Mouse (Mus musculus): ENCODE data around the gene Megf8. TPM values are rescaled to one million over a fixed set of nuclear protein-coding genes. Genes with fewer than 3 reads are reported as not detected.

Megf8 gene
- polyA plus RNA-seq, 1 experiment: 21.2 TPM

- WGBS: 30% methylated on average over 9 of the region's 9 CpGs
Measured at GRCm38 (mm10) chr7:25275555-25276298, 41.2 kb upstream of the Megf8 start.

GRCm38 (mm10) chr7:25277405-25277804 lies 39.6 kb upstream of the Megf8 start:
- no peaks in the 10 kb centered on the region for H3K27me3 ChIP-seq (ENCODE audit: control insufficient read depth, insufficient read depth, low read length)
- H3K36me3 ChIP-seq (ENCODE audit: control insufficient read depth, insufficient read depth, low read length): peaks cover 5% of the 10 kb centered on the region; the same call in 1 of the 2 replicates
- WGBS: 87% methylated on average over 4 of the region's 4 CpGs
- H3K4me3 ChIP-seq (ENCODE audit: low read depth, low read length): no peak overlapping the region
- no peak overlapping the region for H3K27ac ChIP-seq (ENCODE audit: insufficient read depth, low read depth, low read length)
- H3K4me1 ChIP-seq (ENCODE audit: control insufficient read depth, insufficient read depth, insufficient read length, low read length): peaks cover 41% of the 10 kb centered on the region
- TF ChIP-seq CTCF (IDR thresholded peaks at IDR 0.05; ENCODE audit: extremely low read depth, insufficient read length, insufficient replicate concordance, low read depth, low read length): no peak
- TF ChIP-seq POLR2A (IDR thresholded peaks at IDR 0.05; ENCODE audit: low read depth, low read length): no peak

More at GRCm38 (mm10) chr7:25275555-25276298, 41.2 kb upstream of the Megf8 start:
- Histone ChIP-seq H3K36me3 (ENCODE audit: control insufficient read depth, insufficient read depth, low read length) (peaks cover 17% of the 10 kb centered on the region), H3K4me1 (ENCODE audit: control insufficient read depth, insufficient read depth, insufficient read length, low read length) (peaks cover 34% of the 10 kb centered on the region), H3K4me3 (ENCODE audit: low read depth, low read length) (no peak overlapping the region), H3K27me3 (ENCODE audit: control insufficient read depth, insufficient read depth, low read length) (no peaks in the 10 kb centered on the region), H3K27ac (ENCODE audit: insufficient read depth, low read depth, low read length) (no peak overlapping the region)
- no peak for TF ChIP-seq CTCF (IDR thresholded peaks at IDR 0.05; ENCODE audit: extremely low read depth, insufficient read length, insufficient replicate concordance, low read depth, low read length)
- TF ChIP-seq POLR2A (IDR thresholded peaks at IDR 0.05; ENCODE audit: low read depth, low read length): no peak

GRCm38 (mm10) chr7:25277998-25278340 lies 39.0 kb upstream of the Megf8 start:
- Histone ChIP-seq H3K27ac (ENCODE audit: insufficient read depth, low read depth, low read length) (peak overlapping the region; percentile 4; the same call in 1 of the 2 replicates), H3K4me3 (ENCODE audit: low read depth, low read length) (no peak overlapping the region), H3K36me3 (ENCODE audit: control insufficient read depth, insufficient read depth, low read length) (peaks cover under 1% of the 10 kb centered on the region; the same call in 1 of the 2 replicates), H3K4me1 (ENCODE audit: control insufficient read depth, insufficient read depth, insufficient read length, low read length) (peaks cover 44% of the 10 kb centered on the region), H3K27me3 (ENCODE audit: control insufficient read depth, insufficient read depth, low read length) (no peaks in the 10 kb centered on the region)
- TF ChIP-seq CTCF (IDR thresholded peaks at IDR 0.05; ENCODE audit: extremely low read depth, insufficient read length, insufficient replicate concordance, low read depth, low read length) (no peak), POLR2A (IDR thresholded peaks at IDR 0.05; ENCODE audit: low read depth, low read length) (no peak)
- WGBS: 1% methylated on average over 4 of the region's 4 CpGs

- no peaks in the 10 kb centered on the region for H3K27me3 ChIP-seq (ENCODE audit: control insufficient read depth, insufficient read depth, low read length)
- H3K4me3 ChIP-seq (ENCODE audit: low read depth, low read length): peak overlapping the region; percentile 81
- no peaks in the 10 kb centered on the region for H3K36me3 ChIP-seq (ENCODE audit: control insufficient read depth, insufficient read depth, low read length)
- TF ChIP-seq POLR2A (IDR thresholded peaks at IDR 0.05; ENCODE audit: low read depth, low read length): no peak
- TF ChIP-seq CTCF (IDR thresholded peaks at IDR 0.05; ENCODE audit: extremely low read depth, insufficient read length, insufficient replicate concordance, low read depth, low read length): peak; percentile 34; the same call in 1 of the 2 replicates
- peaks cover 45% of the 10 kb centered on the region for H3K4me1 ChIP-seq (ENCODE audit: control insufficient read depth, insufficient read depth, insufficient read length, low read length)
- WGBS: under 1% methylated on average over 58 of the region's 60 CpGs
- H3K27ac ChIP-seq (ENCODE audit: insufficient read depth, low read depth, low read length): peak overlapping the region; percentile 85
Measured at GRCm38 (mm10) chr7:25278341-25279075, 38.5 kb upstream of the Megf8 start.

- Histone ChIP-seq H3K36me3 (ENCODE audit: control insufficient read depth, insufficient read depth, low read length) (no peaks in the 10 kb centered on the region), H3K27ac (ENCODE audit: insufficient read depth, low read depth, low read length) (peak overlapping the region; percentile 80), H3K4me1 (ENCODE audit: control insufficient read depth, insufficient read depth, insufficient read length, low read length) (peaks cover 48% of the 10 kb centered on the region), H3K27me3 (ENCODE audit: control insufficient read depth, insufficient read depth, low read length) (no peaks in the 10 kb centered on the region), H3K4me3 (ENCODE audit: low read depth, low read length) (peak overlapping the region; percentile 81)
- TF ChIP-seq POLR2A (IDR thresholded peaks at IDR 0.05; ENCODE audit: low read depth, low read length) (no peak), CTCF (IDR thresholded peaks at IDR 0.05; ENCODE audit: extremely low read depth, insufficient read length, insufficient replicate concordance, low read depth, low read length) (no peak)
- whole genome bisulfite sequencing: under 1% methylated on average over 48 of the region's 49 CpGs
Measured at GRCm38 (mm10) chr7:25279076-25279860, 37.7 kb upstream of the Megf8 start.

GRCm38 (mm10) chr7:25279861-25280791 lies 36.8 kb upstream of the Megf8 start:
- WGBS: 10% methylated on average over 6 of the region's 6 CpGs
- Histone ChIP-seq H3K27ac (ENCODE audit: insufficient read depth, low read depth, low read length) (peak overlapping the region; percentile 80; the same call in 1 of the 2 replicates), H3K4me3 (ENCODE audit: low read depth, low read length) (peak overlapping the region; percentile 81), H3K27me3 (ENCODE audit: control insufficient read depth, insufficient read depth, low read length) (no peaks in the 10 kb centered on the region), H3K36me3 (ENCODE audit: control insufficient read depth, insufficient read depth, low read length) (peaks cover 3% of the 10 kb centered on the region; the same call in 1 of the 2 replicates), H3K4me1 (ENCODE audit: control insufficient read depth, insufficient read depth, insufficient read length, low read length) (peaks cover 45% of the 10 kb centered on the region)
- no peak for TF ChIP-seq CTCF (IDR thresholded peaks at IDR 0.05; ENCODE audit: extremely low read depth, insufficient read length, insufficient replicate concordance, low read depth, low read length)
- TF ChIP-seq POLR2A (IDR thresholded peaks at IDR 0.05; ENCODE audit: low read depth, low read length): no peak

Data from small intestine, adult 2 months (tissue).